Mouse (Mus musculus) kidney, adult 2 months (tissue): Measurements from ENCODE around the gene Xiap. TPM values are rescaled to one million over a fixed set of nuclear protein-coding genes. Genes with fewer than 3 reads are reported as not detected.

ENCODE experiments used
- DNase-seq: peaks from one replicate; pipeline ENCODE4 v3.0.0; 2021
- H3K27ac ChIP-seq: fragments of 200-500 bp; 2 replicates; pipeline ENCODE4 v1.5.1; 2012; ENCODE audit warnings: low read depth, low read length, control low read depth, inconsistent platforms; ENCODE audit not compliant: insufficient read depth
- H3K27me3 ChIP-seq: fragments of 200-500 bp; replicated peaks from 2 replicates; pipeline ENCODE4 v1.6.1; 2012; ENCODE audit warnings: mild to moderate bottlenecking, moderate library complexity, low read length, inconsistent platforms; ENCODE audit not compliant: control insufficient read depth, insufficient read depth
- H3K36me3 ChIP-seq: fragments of 200-500 bp; 2 replicates; pipeline ENCODE4 v1.6.1; 2012; ENCODE audit warnings: mild to moderate bottlenecking, moderate library complexity, low read length, inconsistent platforms; ENCODE audit not compliant: control insufficient read depth, insufficient read depth
- H3K4me1 ChIP-seq: fragments of 200-500 bp; 2 replicates; pipeline ENCODE4 v1.6.1; 2011; ENCODE audit warnings: low read length; ENCODE audit not compliant: control insufficient read depth, insufficient read depth
- H3K4me3 ChIP-seq: fragments of 200-500 bp; 2 replicates; pipeline ENCODE4 v1.5.1; 2011; ENCODE audit warnings: mild to moderate bottlenecking, low read depth, low read length, control low read depth; ENCODE audit not compliant: insufficient read depth
- CTCF ChIP-seq: fragments of 200-500 bp; conservative IDR thresholded peaks from 2 replicates; pipeline ENCODE4 v1.5.1; 2011; ENCODE audit warnings: low read depth, mild to moderate bottlenecking, control low read depth, low read length, moderate library complexity, mixed read lengths; ENCODE audit not compliant: insufficient read depth, insufficient read length
- POLR2A ChIP-seq: fragments of 200-500 bp; IDR thresholded peaks from one replicate; pipeline ENCODE4 v1.6.1; 2011; ENCODE audit warnings: low read depth, low read length, control low read depth
- WGBS: fragments of 180-500 bp; shearing (Covaris S2); methylation state at CpG from one replicate; pipeline ENCODE4 v1.1.7; 2018; 5-methylcytosine and 5-hydroxymethylcytosine counted together
- polyA plus RNA-seq: library from polyadenylated mRNA; depleted of rRNA; stranded (reverse); fragments of >200 nt; gene quantifications from 2 replicates; pipeline ENCODE4 v1.2.3, GENCODE M21; 2012; rRNA removed

Xiap gene
- polyA plus RNA-seq, 1 experiment, result 10.5 TPM

DNA sequence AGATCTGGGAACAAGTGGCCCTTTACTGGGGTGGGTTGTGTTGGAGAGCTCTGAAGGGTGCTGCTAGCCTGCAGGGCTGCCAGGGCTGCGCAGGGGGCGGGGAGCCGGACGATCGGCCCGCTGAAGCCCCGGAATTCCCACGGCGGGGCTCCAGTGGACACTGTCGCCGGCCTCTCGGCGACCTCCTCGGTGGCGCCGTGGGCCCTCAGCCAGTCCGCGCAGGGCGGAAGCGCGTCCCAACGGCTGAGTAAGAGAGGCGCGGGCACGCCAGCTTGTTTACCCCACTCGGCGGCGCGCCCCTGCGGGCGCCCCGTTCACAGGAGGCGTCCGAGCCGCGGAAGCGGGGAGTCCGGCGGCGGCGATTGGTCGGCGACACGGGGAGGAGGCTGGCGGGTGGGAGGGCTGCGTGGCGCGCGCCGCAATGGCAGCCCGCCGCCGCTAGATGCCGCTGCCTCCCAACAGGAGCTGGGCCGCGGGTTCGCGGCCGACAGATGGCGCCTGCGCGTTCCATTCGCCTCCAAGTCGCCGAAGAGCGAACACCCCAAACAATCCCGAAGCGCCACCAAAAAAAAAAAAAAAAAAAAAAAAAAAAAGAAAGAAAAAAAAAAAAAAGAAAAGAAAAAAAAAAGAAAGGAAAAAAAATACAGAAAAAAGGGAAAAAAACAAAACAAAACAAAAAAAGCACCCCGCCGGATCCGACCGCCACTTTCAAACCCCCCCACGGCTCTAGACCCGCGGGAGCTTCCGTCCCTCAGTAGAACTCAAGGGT is 89.5 kb downstream of the Xiap start, which contains the start of gene Stag2:
Gene Stag2 (plus strand): TSS at position 530 of the 769 bp plus-strand sequence.
- Histone ChIP-seq H3K27me3 (no peaks in the 10 kb centered on the region), H3K36me3 (no peaks in the 10 kb centered on the region), H3K27ac (peak within 1 kb of the TSS; percentile 100), H3K4me1 (no peaks in the 10 kb centered on the region; the same call in 1 of the 2 replicates), H3K4me3 (peak within 1 kb of the TSS; percentile 98)
- DNase-seq, result peak; percentile 94
- TF ChIP-seq POLR2A, result no peak
- TF ChIP-seq CTCF, result peak; percentile 68
- WGBS, result under 1% methylated on average over 44 of the region's 76 CpGs

DNA sequence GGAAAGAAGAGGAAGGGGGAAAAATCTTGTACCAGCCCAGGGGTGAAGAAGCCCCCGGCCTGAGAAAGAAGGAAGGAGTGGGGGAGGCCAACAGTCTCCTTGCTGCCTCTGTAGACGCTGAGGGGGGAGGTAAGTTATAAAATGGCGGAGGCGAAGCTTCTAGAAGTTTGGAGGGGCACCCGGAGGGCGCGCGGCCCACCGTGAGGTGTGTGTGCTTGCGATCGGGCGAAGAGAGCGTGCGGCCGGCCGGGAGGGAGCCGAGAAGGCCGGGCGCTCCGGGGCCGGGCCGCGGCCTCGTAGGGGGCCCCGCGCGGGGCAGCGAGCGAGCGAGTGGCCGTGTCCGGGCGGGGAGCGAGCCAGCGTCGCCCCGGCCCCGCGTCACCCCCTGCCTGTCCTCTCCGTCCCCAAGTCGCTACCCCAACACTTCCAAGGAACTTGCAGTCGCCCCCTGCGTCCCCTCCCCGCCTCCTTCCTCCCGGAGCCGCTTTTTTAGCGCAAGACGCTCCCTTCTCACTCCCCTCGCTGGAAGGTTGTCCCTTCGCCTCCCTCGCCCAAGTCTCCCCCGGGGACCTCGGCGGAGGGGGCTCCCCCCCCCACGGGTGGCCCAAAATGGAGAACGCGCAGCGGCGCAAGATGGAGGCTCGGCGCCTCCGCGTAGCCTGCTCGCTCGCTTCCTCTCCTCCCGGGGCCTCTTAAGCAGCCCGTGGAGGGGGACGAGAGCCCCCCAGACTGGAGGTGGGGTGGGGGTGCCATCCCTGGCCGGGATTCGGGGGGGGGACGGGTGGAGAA is 90.3 kb downstream of the Xiap start:
- Histone ChIP-seq H3K36me3 (no peaks in the 10 kb centered on the region), H3K4me3 (peak overlapping the region; percentile 98), H3K27me3 (no peaks in the 10 kb centered on the region), H3K27ac (peak overlapping the region; percentile 100), H3K4me1 (no peaks in the 10 kb centered on the region; the same call in 1 of the 2 replicates)
- TF ChIP-seq POLR2A (no peak), CTCF (no peak)
- 1% methylated on average over 28 of the region's 71 CpGs for WGBS
- peak; percentile 51 for DNase-seq

DNA sequence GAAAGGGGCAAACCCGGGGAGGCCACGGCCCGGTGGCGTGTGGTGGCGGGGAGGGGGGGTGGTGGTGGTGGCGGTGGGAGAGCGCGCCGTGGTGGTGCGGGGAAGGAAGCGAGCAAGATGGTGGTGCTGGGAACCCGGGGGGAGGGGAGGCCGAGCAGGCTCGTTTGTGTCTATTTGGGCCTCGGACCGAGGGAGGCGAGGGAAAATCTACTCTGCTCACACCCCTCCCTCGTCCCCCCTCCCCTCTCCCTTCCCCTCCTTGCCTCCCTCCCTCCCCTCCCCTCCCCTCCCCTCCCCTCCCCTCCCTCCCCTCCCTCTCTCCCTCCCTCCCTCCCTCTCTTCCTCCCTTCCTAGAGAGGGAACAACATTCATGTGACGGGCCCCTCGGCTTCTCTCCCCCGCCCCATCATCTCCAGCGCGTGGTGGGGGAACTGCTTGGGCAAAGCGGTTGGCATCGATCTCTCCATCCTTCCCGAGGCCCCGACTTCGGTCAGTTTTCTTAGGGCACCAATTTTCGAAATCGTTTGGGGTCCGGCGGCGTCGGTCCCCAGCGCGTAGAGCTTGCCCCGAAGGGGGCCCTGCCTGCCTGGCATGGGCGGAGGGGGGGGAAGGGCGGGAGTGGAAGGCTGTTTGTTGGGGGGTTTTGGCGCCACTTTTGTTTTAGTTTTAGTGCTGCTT is 91.0 kb downstream of the Xiap start:
- no peaks in the 10 kb centered on the region for H3K36me3 ChIP-seq
- whole genome bisulfite sequencing, result 0% methylated on average over 23 of the region's 40 CpGs

DNA sequence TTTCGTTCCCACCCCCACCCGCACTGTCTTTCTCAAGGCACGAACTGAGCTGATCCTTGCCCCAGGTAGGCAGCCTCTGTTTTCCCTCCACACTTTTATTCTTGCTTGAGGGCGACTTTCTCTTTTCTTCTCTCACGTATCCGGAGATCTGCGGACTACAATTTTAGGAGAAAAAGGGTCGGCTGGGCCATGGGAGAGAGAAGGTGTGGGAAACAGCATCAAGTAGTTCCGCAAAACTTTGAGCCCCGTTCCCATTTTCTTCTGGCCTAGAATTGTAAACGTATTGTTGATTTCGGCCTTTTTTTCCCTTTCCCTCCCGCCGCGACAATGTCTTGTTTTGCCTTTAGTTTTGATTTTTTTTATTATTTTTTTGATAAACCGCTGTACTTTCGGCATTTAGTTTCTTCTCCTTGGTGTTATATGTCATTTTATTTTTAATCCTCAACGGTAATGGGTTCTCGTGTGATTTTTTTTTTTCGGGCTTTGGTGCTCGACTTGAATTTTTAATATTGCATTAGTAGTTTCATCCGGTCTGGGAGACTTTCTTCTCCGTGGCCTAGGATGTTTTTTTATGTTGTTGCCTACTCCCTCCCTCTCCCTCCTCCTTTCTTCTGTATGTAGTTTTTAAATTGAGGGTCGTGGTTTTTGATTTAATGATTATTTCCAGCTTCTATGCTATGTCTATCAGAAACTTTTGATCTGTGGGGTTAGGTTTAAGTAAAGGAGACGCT is 91.7 kb downstream of the Xiap start:
- Histone ChIP-seq H3K4me3 (peak overlapping the region; percentile 98), H3K36me3 (no peaks in the 10 kb centered on the region), H3K27me3 (no peaks in the 10 kb centered on the region), H3K27ac (peak overlapping the region; percentile 98), H3K4me1 (no peaks in the 10 kb centered on the region; the same call in 1 of the 2 replicates)
- WGBS, result 1% methylated on average over 25 of the region's 25 CpGs
- TF ChIP-seq POLR2A (no peak), CTCF (no peak)
- no peak for DNase-seq

More for the DNA sequence above, 91.0 kb downstream of the Xiap start:
- peak; percentile 86 for DNase-seq
- H3K4me3 ChIP-seq, result peak overlapping the region; percentile 98
- no peaks in the 10 kb centered on the region for H3K27me3 ChIP-seq
- TF ChIP-seq POLR2A, result peak; percentile 47
- no peak for TF ChIP-seq CTCF
- H3K27ac ChIP-seq, result peak overlapping the region; percentile 93
- H3K4me1 ChIP-seq, result no peaks in the 10 kb centered on the region; the same call in 1 of the 2 replicates

DNA sequence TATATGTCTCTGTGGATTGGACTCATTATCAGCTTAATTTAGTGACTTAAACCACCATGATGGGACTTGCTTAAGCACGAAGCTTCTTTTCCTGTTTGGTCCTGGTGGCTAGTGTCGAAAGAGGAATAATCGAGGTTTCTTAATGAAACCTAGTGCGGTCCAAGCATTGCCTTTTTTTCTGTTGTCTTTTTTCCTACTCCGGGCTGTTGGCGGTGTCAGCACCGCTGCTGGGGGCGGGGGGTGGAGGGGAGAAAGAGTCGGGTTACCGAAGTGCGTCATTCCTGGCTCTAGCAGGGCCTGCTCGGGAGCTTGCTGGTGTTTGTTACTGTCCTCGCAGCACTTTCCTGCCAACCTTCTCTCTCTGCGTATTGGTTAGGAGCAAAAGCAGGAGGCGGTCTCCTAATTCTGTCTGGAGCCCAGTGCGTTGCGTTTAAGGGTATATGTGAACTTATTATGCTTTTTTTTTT is 92.5 kb downstream of the Xiap start:
- H3K4me1 ChIP-seq, result no peaks in the 10 kb centered on the region; the same call in 1 of the 2 replicates
- H3K4me3 ChIP-seq, result peak overlapping the region; percentile 78
- peak overlapping the region; percentile 98 for H3K27ac ChIP-seq
- no peaks in the 10 kb centered on the region for H3K27me3 ChIP-seq
- 2% methylated on average over 17 of the region's 17 CpGs for WGBS
- TF ChIP-seq CTCF, result no peak
- peak; percentile 13 for TF ChIP-seq POLR2A
- no peaks in the 10 kb centered on the region for H3K36me3 ChIP-seq
- DNase-seq, result peak; percentile 93

DNA sequence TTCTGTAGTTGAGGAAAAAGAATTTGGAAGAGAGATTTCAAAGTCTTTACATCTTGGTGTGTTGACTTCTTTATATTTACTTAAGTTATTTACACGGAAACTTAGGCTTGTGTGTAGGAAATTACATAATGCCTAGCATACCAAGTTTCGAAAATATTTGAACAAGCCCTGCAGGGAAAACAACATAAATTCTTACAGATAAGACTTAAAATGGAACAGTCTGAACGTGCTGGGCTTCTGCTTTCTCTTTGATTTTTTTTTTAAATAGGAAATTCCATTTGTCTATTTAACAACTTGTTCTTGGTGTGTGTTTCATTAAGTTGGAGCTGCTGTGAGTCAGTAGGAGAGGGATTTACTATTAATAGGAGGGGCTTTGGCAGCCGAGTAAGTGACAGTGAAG is 93.6 kb downstream of the Xiap start:
- Histone ChIP-seq H3K4me3 (no peak overlapping the region), H3K36me3 (no peaks in the 10 kb centered on the region), H3K4me1 (no peaks in the 10 kb centered on the region; the same call in 1 of the 2 replicates), H3K27me3 (no peaks in the 10 kb centered on the region), H3K27ac (peak overlapping the region; percentile 63)
- TF ChIP-seq CTCF, result no peak
- TF ChIP-seq POLR2A, result no peak
- 0% methylated on average over 4 of the region's 4 CpGs for WGBS
- peak; percentile 7 for DNase-seq

Other genes starting within 250 kb of the Xiap start
- gene Thoc2, start 139.0 kb upstream of the Xiap start, polyA plus RNA-seq, result 4.5 and 6.5 TPM in 2 replicates
- 6.8 and 8.8 TPM in 2 replicates for gene Stag2, start 89.6 kb downstream of the Xiap start, polyA plus RNA-seq